Mouse (Mus musculus) liver, postnatal 0 days (tissue): ENCODE measurements around the gene Ankar. TPM values are rescaled to one million over a fixed set of nuclear protein-coding genes. Genes with fewer than 3 reads are reported as not detected.

Experiments
- ATAC-seq: fragments of 200-750 bp; cut with Nextera tagmentation; 2 replicates; pipeline ENCODE4 v1.8.0; 2017; ENCODE audit warnings: mild to moderate bottlenecking, moderate library complexity
- DNase-seq: peaks from one replicate; pipeline ENCODE4 v3.0.0-alpha.2; 2016
- H3K27ac ChIP-seq: fragments of 300-500 bp; sonication (generic); 2 replicates; pipeline ENCODE4 v1.5.1; 2014; ENCODE audit warnings: antibody characterized with exemption, moderate library complexity, mild to moderate bottlenecking, low read depth
- H3K27me3 ChIP-seq: fragments of 300-500 bp; sonication (generic); 2 replicates; pipeline ENCODE4 v1.6.1; 2014; ENCODE audit warnings: low read length, control low read depth, mixed read lengths; ENCODE audit not compliant: insufficient read depth
- H3K36me3 ChIP-seq: fragments of 300-500 bp; sonication (generic); replicated peaks from 2 replicates; pipeline ENCODE4 v1.6.1; 2014; ENCODE audit warnings: mild to moderate bottlenecking, control low read depth, low read length, moderate library complexity, mixed read lengths; ENCODE audit not compliant: insufficient read depth
- H3K4me1 ChIP-seq: fragments of 300-500 bp; sonication (generic); 2 replicates; pipeline ENCODE4 v1.6.1; 2014; ENCODE audit warnings: antibody characterized with exemption, mild to moderate bottlenecking, control low read depth; ENCODE audit not compliant: insufficient read depth
- H3K4me2 ChIP-seq: fragments of 300-500 bp; sonication (generic); 2 replicates; pipeline ENCODE4 v1.6.1; 2014; ENCODE audit warnings: low read depth, mild to moderate bottlenecking, low read length, moderate library complexity, mixed read lengths
- H3K4me3 ChIP-seq: fragments of 300-500 bp; sonication (generic); 2 replicates; pipeline ENCODE4 v1.5.1; 2014; ENCODE audit warnings: low read depth, low read length
- H3K9ac ChIP-seq: fragments of 300-500 bp; sonication (generic); replicated peaks from 2 replicates; pipeline ENCODE4 v1.6.1; 2014; ENCODE audit warnings: mild to moderate bottlenecking, moderate library complexity
- H3K9me3 ChIP-seq: fragments of 300-500 bp; sonication (generic); 2 replicates; pipeline ENCODE4 v1.6.1; 2016; ENCODE audit warnings: mild to moderate bottlenecking, control low read depth, low read length, mixed read lengths
- CTCF ChIP-seq: sonication (generic); IDR thresholded peaks from 2 replicates; pipeline ENCODE4 v1.5.1; 2016; ENCODE audit warnings: antibody characterized with exemption, low read depth
- EP300 ChIP-seq: IDR thresholded peaks from 2 replicates; pipeline ENCODE4 v1.6.1; 2016; ENCODE audit warnings: antibody characterized with exemption, low read depth, mild to moderate bottlenecking
- WGBS: fragments of 180-500 bp; shearing (Covaris S2); extraction: QIAGEN DNeasy Blood & Tissue Kit; methylation state at CpG from one replicate; pipeline ENCODE4 v1.1.7; 2014; ENCODE audit not compliant: insufficient replicate concordance; 5-methylcytosine and 5-hydroxymethylcytosine counted together
- polyA plus RNA-seq: library from polyadenylated mRNA; unstranded; fragments of >200 nt; fragmentation: Nextera tagmentation; extraction: Ambion mirVana; gene quantifications from 2 replicates; pipeline ENCODE4 v1.2.1, GENCODE M21; 2015

Gene Ankar
- polyA plus RNA-seq, 1 experiment from 2014 or later = not detected

GRCm38 (mm10) chr1:72736397-72737125 lies 36.2 kb upstream of the Ankar start:
- ATAC-seq = no peak
- no peak overlapping the region for H3K4me2 ChIP-seq
- TF ChIP-seq EP300 = no peak
- no peaks in the 10 kb centered on the region for H3K27me3 ChIP-seq
- H3K4me1 ChIP-seq = no peaks in the 10 kb centered on the region
- H3K36me3 ChIP-seq = no peaks in the 10 kb centered on the region
- H3K4me3 ChIP-seq = no peak overlapping the region
- H3K9me3 ChIP-seq = no peaks in the 10 kb centered on the region
- DNase-seq = no peak
- WGBS = 43% methylated on average over 13 of the region's 13 CpGs
- no peak overlapping the region for H3K9ac ChIP-seq
- H3K27ac ChIP-seq = no peak overlapping the region

- no peak overlapping the region for H3K27ac ChIP-seq
- H3K27me3 ChIP-seq = no peaks in the 10 kb centered on the region
- TF ChIP-seq CTCF (no peak), EP300 (no peak)
- no peak overlapping the region for H3K9ac ChIP-seq
- ATAC-seq = no peak
- no peaks in the 10 kb centered on the region for H3K9me3 ChIP-seq
- no peaks in the 10 kb centered on the region for H3K36me3 ChIP-seq
- no peak overlapping the region for H3K4me2 ChIP-seq
- WGBS = 83% methylated on average over 9 of the region's 9 CpGs
- DNase-seq = no peak
- no peak overlapping the region for H3K4me3 ChIP-seq
- no peaks in the 10 kb centered on the region for H3K4me1 ChIP-seq
Observed at GRCm38 (mm10) chr1:72733191-72733691, 32.9 kb upstream of the Ankar start.

- Histone ChIP-seq H3K36me3 (no peaks in the 10 kb centered on the region), H3K9ac (no peak overlapping the region), H3K4me3 (no peak overlapping the region), H3K27ac (no peak overlapping the region), H3K4me1 (peaks cover 3% of the 10 kb centered on the region; the same call in 1 of the 2 replicates), H3K9me3 (no peaks in the 10 kb centered on the region), H3K27me3 (no peaks in the 10 kb centered on the region), H3K4me2 (no peak overlapping the region)
- no peak for TF ChIP-seq EP300
- TF ChIP-seq CTCF = no peak
- no peak for ATAC-seq
- DNase-seq = no peak
- WGBS = 86% methylated on average over 10 of the region's 10 CpGs
Observed at GRCm38 (mm10) chr1:72730126-72730525, 29.7 kb upstream of the Ankar start.

- H3K9me3 ChIP-seq = no peaks in the 10 kb centered on the region
- 70% methylated on average over 4 of the region's 4 CpGs for WGBS
- TF ChIP-seq EP300 = no peak
- no peak for TF ChIP-seq CTCF
- no peak overlapping the region for H3K4me3 ChIP-seq
- no peaks in the 10 kb centered on the region for H3K27me3 ChIP-seq
- H3K9ac ChIP-seq = no peak overlapping the region
- DNase-seq (no peak), ATAC-seq (no peak)
- H3K4me1 ChIP-seq = peaks cover 4% of the 10 kb centered on the region; the same call in 1 of the 2 replicates
- H3K4me2 ChIP-seq = no peak overlapping the region
- H3K36me3 ChIP-seq = no peaks in the 10 kb centered on the region
- H3K27ac ChIP-seq = no peak overlapping the region
Observed at GRCm38 (mm10) chr1:72728781-72729180, 28.4 kb upstream of the Ankar start.

GRCm38 (mm10) chr1:72725941-72726340 lies 25.6 kb upstream of the Ankar start:
- TF ChIP-seq EP300 (peak; percentile 44; the same call in 1 of the 2 replicates), CTCF (no peak)
- 67% methylated on average over 13 of the region's 13 CpGs for WGBS
- no peaks in the 10 kb centered on the region for H3K36me3 ChIP-seq
- H3K9ac ChIP-seq = no peak overlapping the region
- no peaks in the 10 kb centered on the region for H3K9me3 ChIP-seq
- no peaks in the 10 kb centered on the region for H3K27me3 ChIP-seq
- ATAC-seq (peak; percentile 97), DNase-seq (peak; percentile 34)
- no peak overlapping the region for H3K4me2 ChIP-seq
- peaks cover 4% of the 10 kb centered on the region; the same call in 1 of the 2 replicates for H3K4me1 ChIP-seq
- no peak overlapping the region for H3K4me3 ChIP-seq
- peak overlapping the region; percentile 96 for H3K27ac ChIP-seq

GRCm38 (mm10) chr1:72724354-72724753 lies 24.0 kb upstream of the Ankar start:
- 65% methylated on average over 2 of the region's 2 CpGs for WGBS
- DNase-seq = no peak
- H3K27ac ChIP-seq = peak overlapping the region; percentile 31; the same call in 1 of the 2 replicates
- no peak overlapping the region for H3K9ac ChIP-seq
- no peak for TF ChIP-seq CTCF
- TF ChIP-seq EP300 = no peak
- H3K4me3 ChIP-seq = no peak overlapping the region
- peaks cover 4% of the 10 kb centered on the region; the same call in 1 of the 2 replicates for H3K4me1 ChIP-seq
- H3K27me3 ChIP-seq = no peaks in the 10 kb centered on the region
- H3K9me3 ChIP-seq = no peaks in the 10 kb centered on the region
- ATAC-seq = no peak
- no peak overlapping the region for H3K4me2 ChIP-seq
- H3K36me3 ChIP-seq = no peaks in the 10 kb centered on the region
